Mouse (Mus musculus) retina, postnatal 1 day (tissue): Measurements from ENCODE around the gene Paxip1.

Experiments used
- DNase-seq: peaks from one replicate; pipeline ENCODE4 v3.0.0-alpha.2; 2012

The Paxip1 gene

GRCm38 (mm10) chr5:27791303-27792172, at the start of gene Paxip1:
Paxip1 (minus strand) TSS chr5:27791691.
- peak; percentile 98 for DNase-seq

GRCm38 (mm10) chr5:27838061-27838460, 46.6 kb upstream of the Paxip1 start:
- no peak for DNase-seq

GRCm38 (mm10) chr5:27835096-27835495, 43.6 kb upstream of the Paxip1 start:
- DNase-seq = no peak

GRCm38 (mm10) chr5:27827971-27828370, 36.5 kb upstream of the Paxip1 start:
- DNase-seq = no peak

- DNase-seq = no peak
These were observed 29.7 kb upstream of the Paxip1 start for GRCm38 (mm10) chr5:27821161-27821560.

- DNase-seq = no peak
These were observed 27.6 kb upstream of the Paxip1 start for GRCm38 (mm10) chr5:27818840-27819672.

GRCm38 (mm10) chr5:27814282-27814681, 22.8 kb upstream of the Paxip1 start:
- no peak for DNase-seq

- DNase-seq = peak; percentile 76
These were observed 2.4 kb upstream of the Paxip1 start for GRCm38 (mm10) chr5:27793923-27794322.

GRCm38 (mm10) chr5:27792531-27793205, 1.2 kb upstream of the Paxip1 start:
- no peak for DNase-seq

- no peak for DNase-seq
These were observed 631 bp upstream of the Paxip1 start for GRCm38 (mm10) chr5:27792173-27792470.

GRCm38 (mm10) chr5:27790910-27791288, 592 bp downstream of the Paxip1 start:
- DNase-seq = peak; percentile 92

GRCm38 (mm10) chr5:27790086-27790909, 1.2 kb downstream of the Paxip1 start:
- DNase-seq = no peak

- no peak for DNase-seq
These were observed 1.9 kb downstream of the Paxip1 start for GRCm38 (mm10) chr5:27789586-27789985.

- DNase-seq = no peak
These were observed 8.1 kb downstream of the Paxip1 start for GRCm38 (mm10) chr5:27783381-27783780.

- peak; percentile 54 for DNase-seq
These were observed 23.5 kb downstream of the Paxip1 start for GRCm38 (mm10) chr5:27767948-27768347.

GRCm38 (mm10) chr5:27765780-27766179, 25.7 kb downstream of the Paxip1 start:
- DNase-seq = no peak

GRCm38 (mm10) chr5:27744944-27745343, 46.5 kb downstream of the Paxip1 start:
- DNase-seq = no peak

GRCm38 (mm10) chr5:27739216-27739615, 52.3 kb downstream of the Paxip1 start:
- DNase-seq = no peak

GRCm38 (mm10) chr5:27737168-27737567, 54.3 kb downstream of the Paxip1 start:
- peak; percentile 60 for DNase-seq

- DNase-seq = peak; percentile 24
These were observed 59.1 kb downstream of the Paxip1 start for GRCm38 (mm10) chr5:27732288-27732868.

GRCm38 (mm10) chr5:27731392-27731791, 60.1 kb downstream of the Paxip1 start:
- DNase-seq = no peak

GRCm38 (mm10) chr5:27730666-27731065, 60.8 kb downstream of the Paxip1 start:
- DNase-seq = no peak
